Mouse (Mus musculus) limb, embryonic 10.5 days (tissue): ENCODE results near the gene Cep164. TPM values are rescaled to one million over a fixed set of nuclear protein-coding genes. Genes with fewer than 3 reads are reported as not detected.

Experiments used
- DNase-seq: peaks from one replicate; pipeline ENCODE4 v3.0.0-alpha.2; 2017; ENCODE audit warnings: low spot score
- H3K27ac ChIP-seq: fragments of 300-500 bp; sonication (generic); 2 replicates; pipeline ENCODE4 v1.5.1; 2016; ENCODE audit warnings: mild to moderate bottlenecking
- H3K27me3 ChIP-seq: fragments of 300-500 bp; sonication (generic); 2 replicates; pipeline ENCODE4 v1.6.1; 2016; ENCODE audit warnings: low read depth, mild to moderate bottlenecking; ENCODE audit not compliant: poor library complexity, severe bottlenecking
- H3K36me3 ChIP-seq: fragments of 300-500 bp; sonication (generic); 2 replicates; pipeline ENCODE4 v1.6.1; 2016; ENCODE audit warnings: mild to moderate bottlenecking, moderate library complexity
- H3K4me1 ChIP-seq: fragments of 300-500 bp; sonication (generic); 2 replicates; pipeline ENCODE4 v1.6.1; 2016
- H3K4me3 ChIP-seq: fragments of 300-500 bp; sonication (generic); 2 replicates; pipeline ENCODE4 v1.5.1; 2016; ENCODE audit warnings: mild to moderate bottlenecking, moderate library complexity
- H3K9me3 ChIP-seq: fragments of 300-500 bp; sonication (generic); replicated peaks from 2 replicates; pipeline ENCODE4 v1.6.1; 2016; ENCODE audit warnings: mild to moderate bottlenecking
- WGBS: fragments of 180-500 bp; shearing (Covaris S2); methylation state at CpG from one replicate; pipeline ENCODE4 v1.1.7; 2016; 5-methylcytosine and 5-hydroxymethylcytosine counted together
- polyA plus RNA-seq: library from polyadenylated mRNA; unstranded; fragments of >200 nt; fragmentation: Nextera tagmentation; extraction: Ambion mirVana; gene quantifications from 2 replicates; pipeline ENCODE4 v1.2.1, GENCODE M21; 2016

Gene Cep164
- polyA plus RNA-seq, result 22.0 and 24.1 TPM in 2 replicates

DNA sequence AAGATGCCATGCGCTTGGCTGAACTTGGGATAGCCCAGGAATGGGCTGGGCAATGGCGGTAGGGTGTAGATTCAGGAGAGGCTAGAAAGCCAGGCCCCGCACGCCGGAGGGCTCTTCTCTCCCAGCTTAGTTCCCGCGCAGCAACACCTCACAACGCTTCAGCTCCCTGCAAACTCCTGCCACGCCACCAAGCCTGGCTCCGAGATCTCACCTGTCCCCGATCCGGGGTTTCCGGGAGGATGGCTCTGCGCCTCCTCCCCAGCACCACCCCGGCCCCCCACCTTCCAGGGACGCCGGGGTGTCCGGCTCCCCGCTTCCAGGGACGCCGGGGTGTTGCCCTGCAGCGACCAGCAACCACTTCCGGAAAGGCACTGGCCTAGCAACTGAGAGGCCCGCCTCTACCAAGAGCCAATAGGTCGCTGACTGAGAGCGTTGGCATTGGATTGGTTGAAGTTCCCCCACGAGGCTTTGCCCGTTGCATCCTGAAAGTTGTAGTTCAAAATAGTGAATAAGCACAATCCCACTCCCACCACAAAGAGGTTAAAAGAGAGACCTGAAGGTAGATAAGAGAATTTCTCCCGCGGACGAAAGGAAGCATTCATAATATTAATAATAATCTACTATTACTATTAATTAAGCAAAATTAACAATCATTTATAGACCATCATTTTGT lies at the start of gene Cep164:
TSS of gene Cep164 (minus strand) at position 401 of the 673 bp plus-strand sequence.
- peak; percentile 86 for DNase-seq
- under 1% methylated on average over 31 of the region's 31 CpGs for WGBS
- Histone ChIP-seq H3K9me3 (no peaks in the 10 kb centered on the region), H3K4me3 (peak within 1 kb of the TSS; percentile 88), H3K27ac (peak within 1 kb of the TSS; percentile 88), H3K36me3 (peaks cover 3% of the 10 kb centered on the region), H3K4me1 (peaks cover 11% of the 10 kb centered on the region), H3K27me3 (no peaks in the 10 kb centered on the region)

DNA sequence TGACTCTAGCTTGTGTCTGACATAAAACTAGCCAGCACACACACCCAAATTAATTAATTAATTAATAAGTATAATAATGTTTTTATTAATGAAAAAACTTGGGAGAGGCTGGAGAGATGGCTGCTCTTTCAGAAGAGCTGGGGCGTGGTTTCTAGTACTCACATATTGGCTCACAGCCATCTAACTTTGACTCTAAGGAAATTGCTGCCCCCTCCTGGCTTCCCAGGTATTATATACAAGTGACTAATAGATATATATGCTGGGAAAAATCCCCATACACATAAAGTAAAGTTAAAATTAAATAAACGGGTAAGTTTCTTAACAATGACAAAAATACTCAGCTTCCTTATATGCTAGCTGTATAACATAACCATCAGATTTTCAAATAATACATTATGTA lies 49.4 kb upstream of the Cep164 start:
- no peak overlapping the region for H3K27ac ChIP-seq
- peaks cover 80% of the 10 kb centered on the region for H3K36me3 ChIP-seq
- no peaks in the 10 kb centered on the region for H3K9me3 ChIP-seq
- no peak overlapping the region for H3K4me3 ChIP-seq
- no peak for DNase-seq
- no peaks in the 10 kb centered on the region for H3K27me3 ChIP-seq
- no peaks in the 10 kb centered on the region for H3K4me1 ChIP-seq
- 83% methylated on average over 2 of the region's 2 CpGs for WGBS

DNA sequence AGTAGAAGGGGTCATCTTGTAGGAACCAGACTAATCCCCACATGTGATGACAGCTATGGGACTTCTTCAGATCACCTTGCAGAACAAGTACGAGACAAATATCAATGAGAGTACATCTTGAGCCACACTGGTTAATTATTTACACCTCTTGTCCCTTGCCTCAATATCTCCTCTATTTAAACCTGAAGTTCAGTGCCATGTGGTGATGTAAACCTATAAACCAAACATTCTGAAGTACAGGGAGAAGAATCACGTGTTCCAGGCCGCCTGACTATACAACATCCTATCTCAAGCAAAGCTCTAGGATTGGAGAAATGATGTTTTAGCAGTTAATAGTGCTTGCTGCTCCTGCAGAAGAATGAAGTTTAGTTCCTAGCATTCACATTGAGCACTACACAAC lies 41.8 kb upstream of the Cep164 start:
- no peaks in the 10 kb centered on the region for H3K4me1 ChIP-seq
- no peak overlapping the region for H3K4me3 ChIP-seq
- no peaks in the 10 kb centered on the region for H3K27me3 ChIP-seq
- H3K9me3 ChIP-seq, result no peaks in the 10 kb centered on the region
- H3K27ac ChIP-seq, result no peak overlapping the region
- 91% methylated on average over 3 of the region's 3 CpGs for WGBS
- no peak for DNase-seq
- peaks cover 99% of the 10 kb centered on the region for H3K36me3 ChIP-seq

DNA sequence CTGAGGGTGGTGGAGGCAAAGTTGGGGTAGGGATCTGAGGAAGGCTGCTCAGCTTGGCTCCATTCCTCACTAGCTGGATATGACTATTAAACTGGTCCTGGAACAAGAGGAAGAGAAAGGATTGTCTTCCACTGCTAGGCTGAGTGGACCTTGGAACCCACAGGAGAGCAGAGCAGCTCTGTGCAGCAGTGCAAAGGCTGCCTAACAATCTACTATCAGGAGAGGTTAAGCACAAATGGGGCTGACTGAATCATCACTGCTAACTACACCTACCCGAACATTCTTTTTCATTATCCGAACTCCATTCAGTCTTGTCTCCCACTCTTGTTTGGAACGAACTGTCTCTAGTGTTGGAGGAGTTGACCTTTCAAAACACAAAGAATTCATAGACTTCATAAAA lies 40.7 kb upstream of the Cep164 start:
- no peaks in the 10 kb centered on the region for H3K4me1 ChIP-seq
- no peak for DNase-seq
- H3K27me3 ChIP-seq, result no peaks in the 10 kb centered on the region
- H3K4me3 ChIP-seq, result no peak overlapping the region
- WGBS, result 94% methylated on average over 3 of the region's 3 CpGs
- H3K27ac ChIP-seq, result no peak overlapping the region
- peaks cover 99% of the 10 kb centered on the region for H3K36me3 ChIP-seq
- no peaks in the 10 kb centered on the region for H3K9me3 ChIP-seq

DNA sequence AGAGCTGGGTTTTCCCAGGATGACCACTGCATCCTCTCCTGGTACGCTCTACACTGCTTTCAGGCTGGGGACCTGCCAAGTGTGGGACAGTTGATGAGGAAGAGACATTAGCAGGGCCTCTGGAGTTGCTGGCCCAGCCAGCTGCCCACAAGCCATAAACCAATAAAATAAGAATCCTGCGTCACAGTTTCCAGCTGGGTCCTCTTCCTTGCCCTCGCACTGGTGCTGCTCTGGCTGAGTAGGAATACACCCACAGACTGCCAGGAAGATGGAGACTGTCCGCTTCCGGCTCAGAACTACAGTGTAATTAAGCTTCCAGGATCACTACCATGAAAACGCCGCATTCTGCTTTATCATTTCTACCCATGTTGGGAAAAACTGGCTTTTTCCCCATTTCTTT lies 33.3 kb upstream of the Cep164 start:
- Histone ChIP-seq H3K4me3 (no peak overlapping the region), H3K9me3 (no peaks in the 10 kb centered on the region), H3K27me3 (no peaks in the 10 kb centered on the region), H3K36me3 (peaks cover 98% of the 10 kb centered on the region), H3K4me1 (no peaks in the 10 kb centered on the region), H3K27ac (no peak overlapping the region)
- WGBS, result 75% methylated on average over 7 of the region's 7 CpGs
- no peak for DNase-seq

DNA sequence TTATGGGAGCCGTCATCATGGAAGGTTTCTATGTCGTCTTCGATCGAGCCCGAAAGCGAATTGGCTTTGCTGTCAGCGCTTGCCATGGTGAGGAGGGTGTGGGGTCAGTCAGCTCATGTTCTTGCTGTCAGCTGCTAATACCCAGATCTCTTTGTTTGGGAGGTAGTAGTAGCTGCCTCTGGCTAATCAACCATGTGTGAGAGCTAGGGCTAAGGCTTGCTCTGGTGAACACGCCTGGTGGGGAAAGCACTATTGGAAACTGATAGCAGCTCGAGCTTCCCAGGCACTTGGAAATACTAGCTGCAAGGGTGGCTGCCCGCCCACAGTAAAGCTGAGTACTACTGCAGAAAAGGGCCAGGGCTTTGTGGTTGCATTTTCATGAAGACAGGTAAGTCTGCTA lies 30.9 kb upstream of the Cep164 start:
- peaks cover 94% of the 10 kb centered on the region for H3K36me3 ChIP-seq
- 97% methylated on average over 10 of the region's 10 CpGs for WGBS

DNA sequence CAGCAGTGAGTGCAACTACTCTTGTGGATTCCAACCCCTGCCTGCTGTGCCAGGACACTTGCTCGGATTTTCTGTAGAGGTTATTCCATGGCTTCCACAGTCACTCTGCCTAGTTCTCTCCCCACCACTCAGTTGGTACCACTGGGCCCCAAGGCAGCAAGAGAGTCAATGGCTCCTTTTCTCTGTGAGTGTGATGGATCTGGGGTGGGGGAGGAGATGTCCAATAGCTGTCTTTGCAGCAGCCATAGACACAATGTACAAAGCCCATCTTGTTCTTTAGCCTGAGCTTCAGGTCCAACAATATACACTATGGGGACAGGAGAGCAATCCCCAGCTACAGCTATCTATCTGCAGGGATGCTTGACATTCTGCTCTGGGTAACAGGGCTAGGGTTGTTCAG lies 25.6 kb upstream of the Cep164 start:
- H3K36me3 ChIP-seq, result peaks cover 52% of the 10 kb centered on the region
- H3K4me3 ChIP-seq, result no peak overlapping the region
- H3K4me1 ChIP-seq, result 0 out of 2 replicates have a peak, but pooled peaks cover 3% of the 10 kb centered on the region
- no peak for DNase-seq
- H3K9me3 ChIP-seq, result no peaks in the 10 kb centered on the region
- 92% methylated on average over 1 of the region's 1 CpGs for WGBS
- H3K27me3 ChIP-seq, result no peaks in the 10 kb centered on the region
- H3K27ac ChIP-seq, result no peak overlapping the region

More for the DNA sequence above, 30.9 kb upstream of the Cep164 start:
- no peak overlapping the region for H3K27ac ChIP-seq
- no peak for DNase-seq
- H3K9me3 ChIP-seq, result no peaks in the 10 kb centered on the region
- no peak overlapping the region for H3K4me3 ChIP-seq
- H3K4me1 ChIP-seq, result no peaks in the 10 kb centered on the region
- H3K27me3 ChIP-seq, result no peaks in the 10 kb centered on the region

DNA sequence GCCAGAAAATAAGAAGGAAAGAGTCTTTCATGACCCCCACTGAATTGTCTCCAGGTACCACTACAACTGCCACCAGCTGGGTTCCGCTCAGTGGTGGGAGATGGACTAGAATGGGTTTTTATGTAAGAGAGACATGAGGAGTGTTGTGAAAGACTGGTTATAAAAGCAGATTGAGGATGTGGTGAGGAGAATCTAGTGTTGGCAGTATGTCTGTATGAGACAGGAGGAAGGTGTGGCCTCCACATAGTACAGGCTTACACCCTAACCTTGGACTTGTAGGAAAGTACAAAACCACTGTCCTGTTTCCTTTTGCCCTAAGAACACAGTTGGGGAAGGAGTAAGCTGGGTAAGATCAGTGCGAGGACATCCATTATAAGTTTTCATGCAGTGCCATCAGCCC lies 25.2 kb upstream of the Cep164 start:
- WGBS, result 95% methylated on average over 2 of the region's 2 CpGs
- Histone ChIP-seq H3K27ac (no peak overlapping the region), H3K27me3 (no peaks in the 10 kb centered on the region), H3K36me3 (peaks cover 48% of the 10 kb centered on the region), H3K9me3 (no peaks in the 10 kb centered on the region), H3K4me1 (0 out of 2 replicates have a peak, but pooled peaks cover 3% of the 10 kb centered on the region), H3K4me3 (no peak overlapping the region)
- no peak for DNase-seq

DNA sequence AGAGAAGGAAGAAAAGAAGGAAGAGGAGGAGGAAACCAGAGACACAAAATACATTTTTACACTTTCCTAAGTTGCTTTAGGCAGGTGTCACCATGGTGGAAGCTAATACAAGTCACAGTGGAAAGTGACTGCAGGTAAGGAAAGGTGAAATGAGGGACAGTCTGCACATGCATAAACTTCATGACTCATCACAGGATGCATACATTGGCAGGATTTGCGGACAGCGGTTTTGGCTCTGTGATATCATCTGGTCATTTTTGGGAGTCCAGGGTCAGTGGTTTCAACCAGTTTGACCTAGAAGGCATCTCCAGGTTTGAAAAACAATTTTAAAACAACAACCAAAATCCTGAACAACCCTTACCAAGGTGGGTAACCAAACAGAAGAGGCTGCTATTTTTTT lies 23.3 kb upstream of the Cep164 start:
- no peaks in the 10 kb centered on the region for H3K9me3 ChIP-seq
- no peak overlapping the region for H3K4me3 ChIP-seq
- WGBS, result 88% methylated on average over 2 of the region's 2 CpGs
- H3K27me3 ChIP-seq, result no peaks in the 10 kb centered on the region
- H3K36me3 ChIP-seq, result peaks cover 29% of the 10 kb centered on the region
- no peak for DNase-seq
- no peak overlapping the region for H3K27ac ChIP-seq
- 0 out of 2 replicates have a peak, but pooled peaks cover 3% of the 10 kb centered on the region for H3K4me1 ChIP-seq

DNA sequence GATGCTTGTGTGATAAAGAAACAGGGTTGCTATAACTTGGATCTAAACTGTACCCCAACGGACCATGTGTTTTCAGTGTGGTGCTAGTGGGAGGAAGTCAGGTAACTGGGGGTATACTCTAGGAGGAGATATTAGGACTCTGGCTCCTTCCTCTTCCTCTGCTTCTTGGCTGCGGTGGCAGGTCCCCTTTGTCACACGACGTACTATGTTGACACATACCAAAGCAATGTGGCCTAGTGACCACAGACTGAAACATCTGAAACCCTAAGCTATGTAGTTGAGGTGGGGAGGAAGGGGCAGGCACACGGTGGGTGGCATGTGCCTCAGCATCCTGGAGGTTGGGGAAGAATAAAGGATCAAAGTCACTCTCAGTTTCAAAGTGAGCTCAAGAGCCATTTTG lies 22.8 kb upstream of the Cep164 start:
- DNase-seq, result no peak
- WGBS, result 77% methylated on average over 5 of the region's 5 CpGs
- H3K4me3 ChIP-seq, result no peak overlapping the region
- 0 out of 2 replicates have a peak, but pooled peaks cover 3% of the 10 kb centered on the region for H3K4me1 ChIP-seq
- H3K27me3 ChIP-seq, result no peaks in the 10 kb centered on the region
- no peaks in the 10 kb centered on the region for H3K9me3 ChIP-seq
- H3K36me3 ChIP-seq, result peaks cover 26% of the 10 kb centered on the region
- no peak overlapping the region for H3K27ac ChIP-seq

DNA sequence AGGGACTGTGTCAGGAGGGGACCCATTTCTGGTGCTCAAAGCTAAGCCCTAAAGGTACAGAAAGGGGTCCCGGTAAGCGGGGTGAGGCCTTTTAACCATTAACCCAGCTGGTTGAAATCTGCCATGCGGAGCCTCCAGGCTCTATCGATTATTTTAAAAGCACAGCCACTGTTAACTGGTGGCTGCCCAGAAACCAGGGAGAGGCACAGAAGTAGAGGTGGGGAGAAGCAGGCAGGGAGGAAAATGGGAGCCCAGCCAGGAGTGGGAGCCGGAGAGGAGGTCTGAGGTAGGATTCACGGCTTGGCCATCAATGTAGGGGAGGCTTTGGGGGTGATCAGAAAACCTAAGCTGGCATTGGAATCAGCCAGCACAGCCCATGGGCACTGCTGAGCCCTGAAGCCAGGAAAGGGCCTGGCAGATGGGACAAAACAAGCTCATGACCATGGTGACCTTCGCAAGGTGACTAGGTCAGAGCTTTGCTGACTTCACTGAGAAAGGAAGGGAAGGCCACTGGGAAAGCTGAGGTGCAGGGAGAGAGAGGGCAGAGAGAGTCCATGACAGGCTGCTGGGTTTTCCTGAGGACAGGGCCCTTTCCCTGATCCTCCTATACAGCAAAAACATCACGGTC lies 22.2 kb upstream of the Cep164 start:
- Histone ChIP-seq H3K4me3 (no peak overlapping the region), H3K27ac (no peak overlapping the region), H3K36me3 (peaks cover 19% of the 10 kb centered on the region), H3K27me3 (no peaks in the 10 kb centered on the region), H3K9me3 (no peaks in the 10 kb centered on the region), H3K4me1 (0 out of 2 replicates have a peak, but pooled peaks cover 3% of the 10 kb centered on the region)
- no peak for DNase-seq
- WGBS, result 91% methylated on average over 8 of the region's 8 CpGs

DNA sequence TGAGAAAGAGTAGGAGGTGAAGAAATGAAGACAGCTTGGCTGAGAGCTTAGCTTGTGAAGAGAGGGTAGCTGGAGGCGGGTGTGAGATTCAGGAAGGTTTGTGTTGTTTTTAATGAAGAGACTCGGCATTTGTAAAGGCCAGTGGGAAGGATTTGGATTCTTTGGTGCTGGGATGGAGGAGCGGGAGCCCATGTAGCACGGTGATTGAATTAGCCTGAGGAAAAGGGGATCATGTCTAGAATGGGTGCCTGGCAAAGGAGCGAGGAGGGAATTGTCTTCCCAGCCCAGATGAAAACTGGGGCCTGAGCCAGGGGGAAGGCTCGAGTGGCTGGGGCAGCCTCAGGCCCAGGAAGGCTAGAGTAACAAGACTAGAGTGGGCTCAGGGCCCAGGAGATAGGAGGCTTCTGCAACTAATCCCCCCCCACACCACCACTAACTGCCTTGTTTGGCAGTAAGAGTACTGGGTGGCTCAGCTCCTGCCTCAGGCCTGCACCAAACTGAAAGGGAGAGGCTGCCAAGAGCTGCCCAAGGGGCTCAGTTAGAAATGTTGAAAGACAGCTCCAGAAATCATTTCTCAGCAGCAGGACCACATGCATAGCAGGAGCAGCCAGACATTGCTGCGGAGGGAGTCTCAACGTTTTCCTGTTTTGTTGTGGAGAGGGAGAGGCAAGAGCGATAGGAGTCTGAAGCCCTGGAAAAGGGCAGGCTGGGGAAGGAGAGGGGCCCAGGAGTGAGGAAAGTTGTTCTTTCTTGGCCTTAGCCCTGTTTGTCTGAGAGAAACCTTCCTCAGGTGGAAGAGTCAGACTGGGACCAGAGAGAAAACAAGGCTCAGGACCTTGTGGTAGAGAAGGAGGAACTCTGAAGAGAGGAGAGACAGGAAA lies 21.3 kb upstream of the Cep164 start:
- WGBS, result 80% methylated on average over 9 of the region's 9 CpGs
- no peak for DNase-seq
- Histone ChIP-seq H3K27ac (no peak overlapping the region), H3K4me3 (no peak overlapping the region), H3K36me3 (peaks cover 14% of the 10 kb centered on the region), H3K9me3 (no peaks in the 10 kb centered on the region), H3K4me1 (0 out of 2 replicates have a peak, but pooled peaks cover 3% of the 10 kb centered on the region), H3K27me3 (no peaks in the 10 kb centered on the region)
